Mouse (Mus musculus): ENCODE data around the gene Tmem9b.

DNA sequence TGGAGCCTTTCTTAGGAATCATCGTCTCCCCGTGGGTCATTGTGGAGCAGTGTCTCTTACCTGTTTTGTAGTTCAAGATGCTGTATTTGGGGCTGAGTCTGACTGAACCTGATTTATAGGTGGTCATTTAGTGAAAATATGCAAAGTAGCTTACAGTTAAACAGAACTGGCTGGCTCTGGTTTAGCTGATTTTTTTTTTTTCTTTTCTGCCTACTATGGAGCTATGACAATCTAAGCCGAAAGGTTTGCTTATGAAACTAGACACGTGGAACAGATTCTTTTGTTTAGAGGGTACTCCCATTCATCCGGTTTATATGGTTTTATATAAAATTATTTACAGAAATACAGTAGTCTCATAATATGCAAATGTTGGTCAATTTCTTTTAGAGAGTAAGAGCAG lies 21.0 kb downstream of the Tmem9b start, which contains the start of gene Ascl3:
- TF ChIP-seq POLR2A (IDR thresholded peaks at IDR 0.05; ENCODE audit: insufficient read length, low read depth) (no peak), MYOD1 (IDR thresholded peaks at IDR 0.05; ENCODE audit: control insufficient read depth in 1 of 3, insufficient read length in 2 of 3, low read depth in 2 of 3) (no peak), USF1 (IDR thresholded peaks at IDR 0.05; ENCODE audit: low read depth) (no peak), TCF12 (IDR thresholded peaks at IDR 0.05; ENCODE audit: insufficient read depth, poor library complexity, severe bottlenecking) (no peak), POLR2AphosphoS2 (IDR thresholded peaks at IDR 0.05; ENCODE audit: insufficient read length, low read depth) (no peak), E2F4 (IDR thresholded peaks at IDR 0.05; ENCODE audit: insufficient read depth) (no peak)

Measured in myocyte (in vitro differentiated cells).